Mouse (Mus musculus): Measurements from ENCODE around the gene Slc6a2. TPM values are rescaled to one million over a fixed set of nuclear protein-coding genes. Genes with fewer than 3 reads are reported as not detected.

Slc6a2 gene
- under 1 TPM; 0.65 to 0.83 TPM for total RNA-seq (2021)
- long read RNA-seq, experiment 1, partial matches to known transcripts = 0 of 3 reads
- long read RNA-seq, experiment 1, other reads (novel, unspliced or antisense) = 3 of 3 reads
- long read RNA-seq, experiment 2, partial matches to known transcripts = 0 of 1 reads
- long read RNA-seq, experiment 2, other reads (novel, unspliced or antisense) = 1 of 1 reads

DNA sequence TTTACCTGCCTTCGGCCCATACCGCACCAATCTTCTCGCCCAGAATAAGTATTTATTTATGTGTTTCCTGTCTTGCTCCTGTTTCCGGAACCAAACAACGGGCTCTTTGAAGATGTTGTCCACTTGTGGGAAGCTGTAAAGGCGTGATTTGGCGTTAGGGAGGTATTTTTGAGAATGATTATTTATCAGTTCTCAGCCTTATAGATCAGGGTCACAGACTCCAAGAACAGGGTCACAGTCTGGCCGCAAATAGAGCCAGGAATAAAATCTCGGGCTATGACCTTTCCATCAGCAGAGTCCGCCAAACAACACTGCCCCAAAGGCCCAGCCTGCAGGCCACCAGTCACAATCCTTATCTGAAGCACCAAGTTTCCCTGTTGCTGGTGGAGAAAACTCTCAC is at the start of gene Slc6a2:
Gene Slc6a2 (plus strand): TSS at position 301 of the 400 bp plus-strand sequence.
- DNase-seq (ENCODE audit: low spot score in 2 of 2) = no peak

DNA sequence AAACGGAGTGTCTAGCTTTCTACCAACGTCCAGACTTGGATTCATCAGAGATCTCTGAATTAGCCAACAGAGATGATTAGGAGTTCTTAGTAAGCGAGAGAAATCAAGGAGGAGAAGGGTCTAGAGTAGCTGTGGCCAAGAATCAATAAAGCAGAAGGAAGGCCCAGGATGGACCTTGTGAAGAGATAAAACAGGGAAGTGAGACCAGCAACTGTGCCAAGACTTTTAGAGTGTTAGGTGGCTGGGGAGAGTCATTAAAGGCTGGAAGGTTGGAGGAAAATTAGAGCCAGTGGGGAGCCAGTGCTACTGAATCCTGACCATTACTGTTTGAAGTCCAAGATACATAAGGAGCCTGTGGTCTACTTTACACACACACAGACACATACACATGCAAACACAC is 48.4 kb upstream of the Slc6a2 start:
- DNase-seq (ENCODE audit: low spot score in 2 of 2) = no peak

GRCm38 (mm10) chr8:92913396-92913795 is 46.5 kb upstream of the Slc6a2 start:
- DNase-seq (ENCODE audit: low spot score in 2 of 2) = no peak

- DNase-seq (ENCODE audit: low spot score in 2 of 2) = no peak
Measured at GRCm38 (mm10) chr8:92916082-92916481, 43.8 kb upstream of the Slc6a2 start.

DNA sequence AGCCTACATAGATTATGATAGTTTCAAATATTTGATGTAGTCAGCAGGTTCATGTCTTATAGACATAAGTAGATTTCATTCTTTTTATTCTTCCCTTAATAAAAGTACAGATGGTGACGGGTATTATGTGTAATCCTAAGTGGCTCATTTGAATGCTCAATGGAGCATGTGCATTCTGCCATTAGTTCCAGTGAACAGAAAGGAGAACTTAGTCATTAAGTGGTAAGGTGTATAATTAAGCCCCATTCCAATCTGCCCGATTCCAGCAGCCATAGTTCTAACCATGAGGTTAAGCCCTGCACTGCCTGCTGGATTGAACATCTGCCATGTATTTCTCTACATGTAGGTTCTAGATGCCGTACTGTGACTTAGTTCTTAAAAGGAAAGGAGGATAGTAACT is 38.1 kb upstream of the Slc6a2 start:
- no peak for DNase-seq (ENCODE audit: low spot score in 2 of 2)

DNA sequence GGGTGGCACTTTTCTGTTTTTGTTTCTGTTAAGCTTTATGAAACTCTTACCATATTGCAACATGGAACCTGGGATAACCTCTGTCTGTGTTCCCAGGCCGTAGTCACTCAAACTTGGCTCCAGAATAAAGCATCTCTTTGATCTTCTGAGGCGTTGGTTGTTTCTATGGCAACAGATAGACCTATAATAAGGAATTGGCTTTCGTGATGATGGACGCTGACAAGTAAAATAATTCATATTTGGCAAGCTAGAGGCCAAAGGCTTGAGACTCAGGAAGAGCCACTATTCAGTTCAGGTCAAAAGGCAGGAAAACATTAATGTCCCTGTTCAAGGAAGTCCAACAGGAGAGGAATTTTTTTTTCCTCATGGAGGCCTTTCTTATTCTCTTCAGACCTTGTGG is 30.9 kb upstream of the Slc6a2 start:
- no peak for DNase-seq (ENCODE audit: low spot score in 2 of 2)

DNA sequence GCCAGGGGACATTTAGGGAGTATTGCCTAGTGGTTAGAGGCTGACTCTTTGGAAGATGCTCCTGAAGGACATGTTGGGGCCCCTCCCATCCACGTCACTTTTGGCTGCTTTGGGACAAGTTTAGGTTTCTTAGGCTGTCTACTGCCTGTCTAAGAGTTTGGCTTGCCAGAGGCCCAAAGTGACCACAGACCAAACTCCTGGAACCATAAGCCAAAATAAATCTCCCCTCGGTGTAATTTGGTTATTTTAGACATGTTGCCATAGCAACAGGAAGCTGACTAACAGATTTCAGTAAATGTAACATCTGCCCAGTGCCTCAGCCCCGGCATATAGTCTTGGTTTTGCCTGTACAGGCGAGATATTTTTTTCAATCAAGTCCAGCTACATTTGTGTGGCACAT is 21.8 kb upstream of the Slc6a2 start:
- no peak for DNase-seq (ENCODE audit: low spot score in 2 of 2)

- DNase-seq (ENCODE audit: low spot score in 2 of 2) = no peak
Measured at GRCm38 (mm10) chr8:92949071-92949470, 10.8 kb upstream of the Slc6a2 start.

- no peak for DNase-seq (ENCODE audit: low spot score in 2 of 2)
Measured at GRCm38 (mm10) chr8:92950639-92951371, 9.1 kb upstream of the Slc6a2 start.

DNA sequence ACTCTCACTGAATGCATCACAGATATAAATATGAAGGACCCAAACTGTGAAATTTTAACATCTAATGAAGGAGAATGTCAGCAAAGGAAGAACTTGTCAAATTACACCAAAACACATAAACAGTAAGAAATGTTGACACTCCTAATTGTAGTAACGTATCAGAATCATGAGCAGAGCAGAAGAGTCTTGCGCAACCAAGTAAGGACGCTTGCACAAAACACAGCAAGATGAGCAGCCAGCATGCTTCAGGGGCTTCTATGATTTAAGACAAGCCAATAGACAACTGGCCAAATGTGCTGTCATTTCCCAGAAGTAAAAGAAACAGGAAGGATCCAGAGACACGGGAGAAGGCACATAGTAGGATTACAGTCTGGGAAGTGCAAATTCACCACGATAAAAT is 5.8 kb upstream of the Slc6a2 start:
- DNase-seq (ENCODE audit: low spot score in 2 of 2) = no peak

- DNase-seq (ENCODE audit: low spot score in 2 of 2) = no peak
Measured at GRCm38 (mm10) chr8:92960451-92960911, 602 bp downstream of the Slc6a2 start.

- peak in 1 of 2 experiments; percentile 11 for DNase-seq (ENCODE audit: low spot score in 2 of 2)
Measured at GRCm38 (mm10) chr8:92961088-92961487, 1.2 kb downstream of the Slc6a2 start.

- no peak for DNase-seq (ENCODE audit: low spot score in 2 of 2)
Measured at GRCm38 (mm10) chr8:92964556-92964955, 4.7 kb downstream of the Slc6a2 start.

GRCm38 (mm10) chr8:92972949-92973348 is 13.1 kb downstream of the Slc6a2 start:
- peak in 1 of 2 experiments; percentile 62 for DNase-seq (ENCODE audit: low spot score in 2 of 2)

DNA sequence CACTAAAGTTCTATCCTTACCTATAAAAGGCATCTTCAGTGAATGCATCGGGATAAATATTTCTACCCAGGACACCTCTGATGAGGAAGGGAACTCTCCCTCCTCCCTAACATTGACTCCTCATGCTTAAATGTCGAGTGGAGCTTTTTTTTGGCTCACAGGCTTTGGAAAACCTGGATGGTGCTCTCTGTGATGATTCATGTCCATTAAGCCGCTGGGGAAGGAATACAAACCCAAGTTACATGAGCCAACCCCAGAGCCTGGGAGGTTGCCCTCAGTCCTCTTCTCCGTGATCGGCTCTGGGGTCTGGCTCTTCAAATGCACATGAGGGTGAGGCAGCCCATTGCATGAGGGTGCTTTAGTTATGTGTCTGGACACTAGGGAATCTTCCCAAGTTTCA is 16.8 kb downstream of the Slc6a2 start:
- DNase-seq (ENCODE audit: low spot score in 2 of 2) = no peak

DNA sequence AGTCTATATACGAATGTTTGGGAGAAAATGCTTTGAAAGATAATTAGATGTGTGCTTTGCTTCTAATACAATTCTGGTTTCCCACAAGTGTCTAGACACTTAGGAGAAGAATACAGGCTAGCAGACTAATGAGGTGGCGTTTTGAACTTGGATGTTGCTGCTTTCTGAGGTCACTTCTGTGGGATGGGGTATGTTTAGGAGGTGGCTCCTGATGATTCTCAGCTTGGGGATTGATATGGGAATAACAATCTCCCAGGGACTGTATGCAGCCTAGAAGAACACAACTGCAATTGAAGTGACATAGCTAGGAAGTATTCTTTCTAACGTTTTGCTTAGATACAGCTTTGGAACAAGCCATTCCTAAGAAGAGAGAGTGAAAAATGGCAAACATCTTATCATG is 22.6 kb downstream of the Slc6a2 start:
- DNase-seq (ENCODE audit: low spot score in 2 of 2) = no peak

DNA sequence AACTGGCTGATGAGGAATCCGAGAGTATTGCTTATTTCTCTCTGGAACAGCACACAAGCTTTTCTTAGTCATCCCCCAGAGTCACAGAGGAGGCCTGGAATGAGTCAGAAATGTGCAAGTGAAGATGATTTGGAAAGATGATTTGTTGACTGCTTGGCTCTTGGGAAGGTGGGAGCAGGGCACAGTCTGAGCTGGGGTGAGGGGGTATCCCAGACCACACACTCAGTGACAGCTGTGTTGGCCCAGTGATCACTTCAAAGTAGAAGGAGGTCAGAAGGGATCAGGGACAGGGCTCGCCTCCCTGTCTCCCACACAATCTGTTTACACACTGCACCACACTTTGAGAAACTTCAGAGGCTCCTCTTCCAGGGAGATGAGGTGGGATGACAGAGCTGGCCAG is 24.5 kb downstream of the Slc6a2 start:
- DNase-seq (ENCODE audit: low spot score in 2 of 2) = no peak

- peak in 1 of 2 experiments; percentile 31 for DNase-seq (ENCODE audit: low spot score in 2 of 2)
Measured at GRCm38 (mm10) chr8:92996840-92997239, 37.0 kb downstream of the Slc6a2 start.

DNA sequence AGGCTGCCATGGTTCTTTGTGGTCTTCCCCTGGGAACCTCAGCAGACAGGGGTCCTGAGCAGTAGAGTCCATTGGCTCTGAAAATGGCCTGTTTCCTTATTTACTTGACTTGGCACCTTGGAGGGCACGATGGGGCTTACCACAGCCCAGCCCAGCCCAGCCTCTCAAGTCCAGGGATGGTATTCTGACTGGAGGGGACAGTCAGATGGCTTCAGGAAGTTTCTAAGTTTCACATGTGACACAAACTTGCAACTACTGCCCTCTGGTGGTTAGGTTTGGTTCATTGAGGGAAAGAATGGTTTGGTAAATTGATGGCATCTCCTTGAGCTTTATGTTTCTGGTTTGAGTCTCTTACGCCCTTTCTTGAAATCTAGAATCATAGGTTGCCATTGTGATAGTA is 38.7 kb downstream of the Slc6a2 start:
- peak; percentile 45 to 46 for DNase-seq (ENCODE audit: low spot score in 2 of 2)

DNA sequence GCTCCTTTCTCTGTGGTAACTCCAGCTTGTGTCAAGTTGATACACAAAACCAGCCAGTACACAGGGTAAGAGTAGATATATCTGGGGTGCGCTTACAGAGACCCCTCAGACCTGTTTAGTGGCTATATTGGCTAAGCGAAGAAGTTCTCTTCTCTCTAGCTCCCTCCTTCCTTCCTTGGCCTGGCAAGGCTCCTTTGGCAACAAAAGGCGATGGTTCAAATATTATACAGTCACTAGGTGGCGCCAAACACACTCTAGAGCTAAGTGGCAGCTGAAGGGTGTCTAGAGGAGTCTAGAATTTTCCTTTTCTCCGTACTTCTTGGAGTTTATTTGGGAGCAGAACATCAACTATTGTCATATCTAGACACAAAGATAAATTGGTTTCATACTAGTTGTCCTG is 50.4 kb downstream of the Slc6a2 start:
- DNase-seq (ENCODE audit: low spot score in 2 of 2) = peak in 1 of 2 experiments; percentile 25

DNA sequence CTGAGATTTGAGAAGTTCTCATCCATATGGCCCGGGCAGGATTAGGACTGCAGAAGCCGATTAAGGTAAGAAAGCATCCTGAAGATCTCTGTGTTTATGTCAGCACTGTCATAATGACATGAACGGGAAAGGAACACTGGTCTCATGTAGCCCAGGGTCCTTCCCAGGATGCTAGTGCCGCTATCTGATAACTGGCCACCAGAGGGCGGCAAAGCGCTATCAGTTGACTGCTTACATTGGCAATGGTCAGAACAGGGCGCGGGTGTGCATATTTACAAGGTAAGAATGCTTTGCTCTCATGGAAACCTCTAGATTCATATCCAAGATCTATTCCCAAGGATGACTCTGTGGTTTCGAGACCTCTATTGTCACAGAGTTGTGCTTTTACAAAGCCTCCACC is 51.6 kb downstream of the Slc6a2 start:
- DNase-seq (ENCODE audit: low spot score in 2 of 2) = peak; percentile 65 to 86

GRCm38 (mm10) chr8:93012226-93012625 is 52.3 kb downstream of the Slc6a2 start:
- no peak for DNase-seq (ENCODE audit: low spot score in 2 of 2)

- DNase-seq (ENCODE audit: low spot score in 2 of 2) = no peak
Measured at GRCm38 (mm10) chr8:93014300-93014699, 54.4 kb downstream of the Slc6a2 start.

All from gastrocnemius, postnatal 4 days (tissue).